Mouse (Mus musculus): ENCODE results near the gene Hsph1. TPM values are rescaled to one million over a fixed set of nuclear protein-coding genes. Genes with fewer than 3 reads are reported as not detected.

Gene Hsph1
- polyA plus RNA-seq, 1 experiment from 2014 or later: 50.8 TPM

DNA sequence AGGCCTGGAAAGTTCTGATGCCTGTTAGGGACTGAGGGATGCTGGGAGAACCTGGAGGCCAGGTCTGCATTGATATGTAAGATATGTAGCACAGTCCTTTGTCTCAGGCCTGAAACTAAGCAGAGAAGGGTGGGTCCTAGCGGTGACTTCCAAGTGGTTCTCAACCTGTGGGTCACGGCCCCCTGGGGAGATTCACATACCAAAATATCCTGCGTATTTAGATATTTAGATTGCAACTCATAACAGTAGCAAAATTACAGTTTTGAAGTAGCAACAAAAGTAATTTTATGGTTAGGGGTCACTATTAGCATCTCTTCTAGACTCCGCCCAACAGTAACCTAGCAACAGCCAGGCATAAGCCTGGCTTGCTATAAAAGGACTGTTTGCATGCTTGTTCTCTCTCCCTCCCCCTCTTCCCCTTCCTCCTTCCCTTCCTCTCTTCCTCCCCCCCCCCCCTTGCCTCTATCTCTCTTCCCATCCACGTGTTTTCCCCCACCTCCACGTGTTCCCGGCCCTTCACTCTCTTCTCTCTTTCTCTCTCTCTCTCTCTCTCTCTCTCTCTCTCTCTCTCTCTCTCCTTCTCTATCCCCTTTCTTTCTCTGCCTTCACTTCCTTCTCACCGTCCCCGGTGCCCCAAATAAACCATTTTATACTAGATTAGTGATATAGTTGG, 22.7 kb upstream of the Hsph1 start:
- no peaks in the 10 kb centered on the region for H3K27me3 ChIP-seq
- 0 out of 2 replicates have a peak, but pooled peaks cover 5% of the 10 kb centered on the region for H3K9me3 ChIP-seq
- no peaks in the 10 kb centered on the region for H3K36me3 ChIP-seq
- H3K4me1 ChIP-seq: no peaks in the 10 kb centered on the region
- WGBS: 69% methylated on average over 9 of the region's 9 CpGs
- H3K9ac ChIP-seq: no peak overlapping the region
- no peak overlapping the region for H3K4me3 ChIP-seq
- no peak overlapping the region for H3K4me2 ChIP-seq
- no peak overlapping the region for H3K27ac ChIP-seq
- no peak for ATAC-seq (ENCODE audit: insufficient number of reproducible peaks, insufficient read depth, low FRiP score, low TSS enrichment, low read depth)

DNA sequence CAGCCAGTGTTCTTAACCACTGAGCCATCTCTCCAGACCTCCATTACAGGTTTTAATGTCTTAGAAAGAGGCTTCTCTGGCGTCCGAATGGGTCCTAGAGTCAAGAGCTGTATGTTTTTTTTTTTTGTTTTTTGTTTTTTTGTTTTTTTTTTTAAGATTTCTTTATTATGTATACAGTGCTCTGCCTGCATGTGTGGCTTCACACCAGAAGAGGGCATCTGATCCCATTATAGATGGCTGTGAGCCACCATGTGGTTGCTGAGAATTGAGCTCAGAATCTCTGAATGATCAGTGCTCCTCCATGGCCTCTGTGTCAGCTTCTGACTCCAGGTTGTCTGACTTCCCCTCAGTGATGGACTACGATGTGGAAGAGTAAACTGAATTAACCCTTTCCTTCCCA, 21.8 kb upstream of the Hsph1 start:
- ATAC-seq (ENCODE audit: insufficient number of reproducible peaks, insufficient read depth, low FRiP score, low TSS enrichment, low read depth): no peak
- H3K9ac ChIP-seq: no peak overlapping the region
- H3K4me1 ChIP-seq: no peaks in the 10 kb centered on the region
- H3K4me3 ChIP-seq: no peak overlapping the region
- H3K9me3 ChIP-seq: 0 out of 2 replicates have a peak, but pooled peaks cover 5% of the 10 kb centered on the region
- H3K27me3 ChIP-seq: no peaks in the 10 kb centered on the region
- WGBS: 55% methylated on average over 3 of the region's 3 CpGs
- H3K36me3 ChIP-seq: no peaks in the 10 kb centered on the region
- no peak overlapping the region for H3K27ac ChIP-seq
- no peak overlapping the region for H3K4me2 ChIP-seq

GRCm38 (mm10) chr5:149655636-149656035, 19.5 kb upstream of the Hsph1 start:
- no peak overlapping the region for H3K4me3 ChIP-seq
- H3K36me3 ChIP-seq: no peaks in the 10 kb centered on the region
- no peaks in the 10 kb centered on the region for H3K4me1 ChIP-seq
- H3K27ac ChIP-seq: no peak overlapping the region
- H3K9me3 ChIP-seq: no peaks in the 10 kb centered on the region
- ATAC-seq (ENCODE audit: insufficient number of reproducible peaks, insufficient read depth, low FRiP score, low TSS enrichment, low read depth): no peak
- WGBS: 79% methylated on average over 9 of the region's 9 CpGs
- no peak overlapping the region for H3K9ac ChIP-seq
- no peaks in the 10 kb centered on the region for H3K27me3 ChIP-seq
- H3K4me2 ChIP-seq: no peak overlapping the region

- WGBS: 63% methylated on average over 4 of the region's 4 CpGs
- no peak overlapping the region for H3K27ac ChIP-seq
- no peaks in the 10 kb centered on the region for H3K4me1 ChIP-seq
- no peak overlapping the region for H3K4me2 ChIP-seq
- no peak for ATAC-seq (ENCODE audit: insufficient number of reproducible peaks, insufficient read depth, low FRiP score, low TSS enrichment, low read depth)
- no peak overlapping the region for H3K4me3 ChIP-seq
- H3K36me3 ChIP-seq: no peaks in the 10 kb centered on the region
- no peaks in the 10 kb centered on the region for H3K27me3 ChIP-seq
- no peaks in the 10 kb centered on the region for H3K9me3 ChIP-seq
- H3K9ac ChIP-seq: no peak overlapping the region
Observed at GRCm38 (mm10) chr5:149650179-149650553, 14.0 kb upstream of the Hsph1 start.

DNA sequence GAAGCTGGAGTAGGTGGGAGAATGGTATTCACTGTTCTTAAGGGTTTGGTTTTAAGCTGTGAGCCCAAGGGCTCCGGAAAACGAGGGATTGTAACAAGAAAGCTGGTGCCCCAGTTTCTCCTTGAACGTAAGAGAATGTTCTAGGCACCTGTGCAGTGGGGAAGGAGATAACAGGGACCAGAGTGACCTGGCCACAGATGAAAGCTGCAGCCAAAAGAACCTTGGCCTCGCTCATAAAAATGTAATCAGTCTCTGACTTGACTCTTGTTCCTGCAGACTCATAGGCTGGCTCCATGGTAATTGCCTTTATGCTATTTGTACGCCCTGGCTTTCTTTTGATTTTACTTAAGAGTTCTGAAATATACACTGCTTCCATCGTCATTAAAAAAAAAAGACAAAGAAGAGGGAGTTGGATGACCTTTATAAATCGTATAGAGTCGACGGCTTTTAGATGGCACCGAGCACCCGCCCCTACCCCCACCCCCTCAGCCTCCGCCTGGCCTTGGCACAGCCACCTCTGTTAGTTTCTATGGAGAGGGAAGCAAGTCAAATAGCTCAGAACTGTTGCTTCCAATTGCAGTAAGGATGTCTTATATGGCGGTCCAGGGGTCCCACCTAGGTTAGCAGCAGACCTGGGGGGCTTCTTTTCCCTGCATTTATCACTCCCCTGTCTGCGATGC, 13.5 kb upstream of the Hsph1 start:
- Histone ChIP-seq H3K4me2 (no peak overlapping the region), H3K36me3 (no peaks in the 10 kb centered on the region), H3K9ac (no peak overlapping the region), H3K9me3 (no peaks in the 10 kb centered on the region), H3K4me1 (no peaks in the 10 kb centered on the region), H3K4me3 (no peak overlapping the region), H3K27ac (no peak overlapping the region), H3K27me3 (no peaks in the 10 kb centered on the region)
- WGBS: 82% methylated on average over 14 of the region's 14 CpGs
- no peak for ATAC-seq (ENCODE audit: insufficient number of reproducible peaks, insufficient read depth, low FRiP score, low TSS enrichment, low read depth)

DNA sequence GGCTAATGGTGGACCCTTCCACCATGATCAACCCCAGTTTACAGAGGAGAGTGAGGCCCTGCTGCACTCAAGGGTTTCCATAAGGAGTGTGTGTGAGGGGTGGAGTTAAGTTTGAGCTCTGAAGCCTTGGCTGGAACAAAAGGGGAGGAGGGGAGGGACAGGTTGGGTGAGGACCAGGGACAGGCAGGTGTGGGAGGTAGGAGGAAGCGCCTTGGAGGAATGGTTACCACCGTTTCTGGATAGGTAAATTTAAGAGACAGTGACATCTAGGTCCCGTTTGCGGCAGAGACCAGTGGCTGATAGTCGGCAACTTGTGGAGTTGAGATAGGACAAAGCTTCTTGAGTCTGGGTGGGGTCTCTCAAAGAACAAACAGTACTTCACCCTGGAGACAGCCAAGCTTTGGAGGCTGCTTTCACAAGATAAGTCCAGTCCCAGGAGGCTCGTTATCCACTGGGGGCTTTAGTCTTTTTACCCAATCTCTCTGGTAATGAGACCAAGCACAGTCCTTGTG, 12.8 kb upstream of the Hsph1 start:
- Histone ChIP-seq H3K9ac (no peak overlapping the region), H3K4me1 (no peaks in the 10 kb centered on the region), H3K9me3 (no peaks in the 10 kb centered on the region), H3K27me3 (no peaks in the 10 kb centered on the region), H3K4me3 (no peak overlapping the region), H3K27ac (no peak overlapping the region), H3K4me2 (no peak overlapping the region), H3K36me3 (no peaks in the 10 kb centered on the region)
- WGBS: 76% methylated on average over 6 of the region's 6 CpGs
- ATAC-seq (ENCODE audit: insufficient number of reproducible peaks, insufficient read depth, low FRiP score, low TSS enrichment, low read depth): no peak

GRCm38 (mm10) chr5:149648196-149648595, 12.0 kb upstream of the Hsph1 start:
- WGBS: 66% methylated on average over 4 of the region's 4 CpGs
- Histone ChIP-seq H3K4me3 (no peak overlapping the region), H3K36me3 (no peaks in the 10 kb centered on the region), H3K27ac (no peak overlapping the region), H3K9ac (no peak overlapping the region), H3K9me3 (no peaks in the 10 kb centered on the region), H3K4me2 (no peak overlapping the region), H3K4me1 (no peaks in the 10 kb centered on the region), H3K27me3 (no peaks in the 10 kb centered on the region)
- no peak for ATAC-seq (ENCODE audit: insufficient number of reproducible peaks, insufficient read depth, low FRiP score, low TSS enrichment, low read depth)

- no peaks in the 10 kb centered on the region for H3K27me3 ChIP-seq
- H3K36me3 ChIP-seq: no peaks in the 10 kb centered on the region
- H3K4me1 ChIP-seq: no peaks in the 10 kb centered on the region
- H3K27ac ChIP-seq: no peak overlapping the region
- H3K9ac ChIP-seq: no peak overlapping the region
- ATAC-seq (ENCODE audit: insufficient number of reproducible peaks, insufficient read depth, low FRiP score, low TSS enrichment, low read depth): no peak
- no peaks in the 10 kb centered on the region for H3K9me3 ChIP-seq
- no peak overlapping the region for H3K4me3 ChIP-seq
- no peak overlapping the region for H3K4me2 ChIP-seq
- WGBS: 66% methylated on average over 8 of the region's 8 CpGs
Observed at GRCm38 (mm10) chr5:149647367-149648115, 11.4 kb upstream of the Hsph1 start.

- no peak overlapping the region for H3K4me3 ChIP-seq
- no peak overlapping the region for H3K4me2 ChIP-seq
- H3K9me3 ChIP-seq: no peaks in the 10 kb centered on the region
- no peaks in the 10 kb centered on the region for H3K36me3 ChIP-seq
- H3K9ac ChIP-seq: no peak overlapping the region
- no peak for ATAC-seq (ENCODE audit: insufficient number of reproducible peaks, insufficient read depth, low FRiP score, low TSS enrichment, low read depth)
- H3K27me3 ChIP-seq: no peaks in the 10 kb centered on the region
- 78% methylated on average over 11 of the region's 11 CpGs for WGBS
- H3K27ac ChIP-seq: no peak overlapping the region
- no peaks in the 10 kb centered on the region for H3K4me1 ChIP-seq
Observed at GRCm38 (mm10) chr5:149642783-149643509, 6.8 kb upstream of the Hsph1 start.

DNA sequence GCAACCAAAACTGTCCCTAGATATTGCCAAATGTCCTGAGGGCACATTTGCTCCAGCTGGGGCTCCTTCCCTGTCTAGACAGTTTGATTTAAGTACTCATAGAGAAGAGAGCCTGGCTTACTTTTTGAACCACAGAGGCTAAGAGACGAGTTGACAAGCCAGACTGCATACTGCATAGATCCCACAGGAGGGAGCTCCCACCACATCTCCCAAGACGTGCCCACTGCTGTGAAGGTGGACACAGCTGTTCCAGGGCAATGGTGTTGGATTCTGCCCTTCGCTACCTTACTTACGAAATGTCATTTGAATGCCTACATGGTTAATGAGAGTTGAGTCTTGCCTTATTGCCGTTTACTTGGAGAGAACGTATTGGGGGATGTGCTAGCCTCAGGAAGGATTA, 6.2 kb upstream of the Hsph1 start:
- Histone ChIP-seq H3K27ac (no peak overlapping the region), H3K9me3 (no peaks in the 10 kb centered on the region), H3K4me3 (no peak overlapping the region), H3K9ac (no peak overlapping the region), H3K36me3 (no peaks in the 10 kb centered on the region), H3K27me3 (no peaks in the 10 kb centered on the region), H3K4me2 (no peak overlapping the region), H3K4me1 (no peaks in the 10 kb centered on the region)
- ATAC-seq (ENCODE audit: insufficient number of reproducible peaks, insufficient read depth, low FRiP score, low TSS enrichment, low read depth): no peak
- 47% methylated on average over 6 of the region's 6 CpGs for WGBS

DNA sequence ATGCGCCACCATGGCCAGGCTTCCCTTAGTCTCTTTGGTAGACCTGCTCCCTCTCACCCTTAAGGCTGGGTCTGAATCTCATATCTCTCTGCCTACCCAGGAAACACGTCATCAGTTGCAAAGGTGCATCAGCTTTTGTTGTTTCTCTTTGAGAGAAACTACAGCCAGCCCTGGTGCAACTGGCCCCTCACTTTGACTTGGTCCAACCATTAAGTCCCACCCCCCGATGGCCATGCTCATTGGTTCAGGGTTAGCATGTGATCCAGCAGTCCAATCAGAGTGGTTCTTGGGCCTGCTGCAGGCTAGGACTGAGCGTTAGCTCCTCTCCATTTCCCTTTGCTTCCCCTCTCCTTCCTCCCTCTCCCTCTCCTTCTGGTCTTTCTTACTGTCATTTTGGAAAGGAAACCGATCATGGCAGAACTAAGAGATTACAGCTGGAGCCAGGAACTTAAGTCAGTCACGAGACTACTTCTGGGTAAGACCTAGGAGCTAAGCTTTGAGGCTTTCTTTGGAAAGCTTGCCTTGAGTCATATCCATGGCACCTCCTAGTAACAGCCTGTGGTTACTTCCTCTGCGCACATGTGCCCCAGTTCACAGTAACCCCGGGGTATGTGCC, 5.2 kb upstream of the Hsph1 start:
- no peaks in the 10 kb centered on the region for H3K27me3 ChIP-seq
- H3K4me3 ChIP-seq: no peak overlapping the region
- no peaks in the 10 kb centered on the region for H3K4me1 ChIP-seq
- WGBS: 72% methylated on average over 8 of the region's 8 CpGs
- no peaks in the 10 kb centered on the region for H3K9me3 ChIP-seq
- H3K9ac ChIP-seq: no peak overlapping the region
- H3K36me3 ChIP-seq: no peaks in the 10 kb centered on the region
- H3K4me2 ChIP-seq: no peak overlapping the region
- no peak for ATAC-seq (ENCODE audit: insufficient number of reproducible peaks, insufficient read depth, low FRiP score, low TSS enrichment, low read depth)
- no peak overlapping the region for H3K27ac ChIP-seq

Data from embryonic facial prominence, embryonic 13.5 days (tissue).